Mouse (Mus musculus): ENCODE results near the gene Tmem139.

DNA sequence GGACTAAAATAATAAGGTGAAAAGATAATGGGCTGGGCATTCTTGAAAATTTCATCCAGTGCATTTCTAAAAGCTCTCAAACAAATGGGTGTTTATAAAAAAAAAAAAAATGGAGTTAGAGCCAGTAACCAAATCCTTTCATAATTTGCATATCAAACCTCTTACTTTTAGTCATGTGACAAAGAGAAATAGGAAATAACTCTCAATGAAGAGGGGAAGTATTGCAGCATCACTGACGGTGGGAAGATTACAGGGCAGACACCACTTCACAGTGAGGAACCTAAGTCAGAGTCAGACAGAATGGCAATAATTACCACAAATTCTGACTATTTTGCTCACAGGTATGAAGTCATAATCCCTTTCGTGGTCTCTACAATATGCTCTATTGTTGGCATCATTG is 46.7 kb upstream of the Tmem139 start, which contains the start of gene Tas2r144:
- TF ChIP-seq CTCF (IDR thresholded peaks at IDR 0.05; ENCODE audit: insufficient read depth, low read length) (no peak), POLR2A (IDR thresholded peaks at IDR 0.05; ENCODE audit: borderline replicate concordance, extremely low read depth, low read depth, low read length) (no peak)

All from lung, adult 2 months (tissue).